Mouse (Mus musculus) lung, embryonic 15.5 days (tissue): ENCODE results near the gene Eme2. TPM values are rescaled to one million over a fixed set of nuclear protein-coding genes. Genes with fewer than 3 reads are reported as not detected.
A peak's percentile ranks its signal among the peaks of the same experiment; 100 is the strongest.

Source experiments
- ATAC-seq: fragments of 200-750 bp; cut with Nextera tagmentation; 2 replicates; pipeline ENCODE4 v1.8.0; 2017; ENCODE audit warnings: moderate number of reproducible peaks, borderline replicate concordance; ENCODE audit not compliant: low FRiP score, low TSS enrichment; ENCODE audit errors: extremely low read depth
- H3K27ac ChIP-seq: fragments of 300-500 bp; sonication (generic); 2 replicates; pipeline ENCODE4 v1.5.1; 2015; ENCODE audit warnings: moderate library complexity, mild to moderate bottlenecking, inconsistent platforms
- H3K27me3 ChIP-seq: fragments of 300-500 bp; sonication (generic); 2 replicates; pipeline ENCODE4 v1.6.1; 2015; ENCODE audit warnings: inconsistent platforms
- H3K36me3 ChIP-seq: fragments of 300-500 bp; sonication (generic); 2 replicates; pipeline ENCODE4 v1.6.1; 2015; ENCODE audit warnings: inconsistent platforms
- H3K4me1 ChIP-seq: fragments of 300-500 bp; sonication (generic); 2 replicates; pipeline ENCODE4 v1.6.1; 2015; ENCODE audit warnings: inconsistent platforms
- H3K4me2 ChIP-seq: fragments of 300-500 bp; sonication (generic); 2 replicates; pipeline ENCODE4 v1.6.1; 2015; ENCODE audit warnings: inconsistent platforms, mild to moderate bottlenecking, moderate library complexity
- H3K4me3 ChIP-seq: fragments of 300-500 bp; sonication (generic); 2 replicates; pipeline ENCODE4 v1.5.1; 2015; ENCODE audit warnings: mild to moderate bottlenecking, inconsistent platforms
- H3K9ac ChIP-seq: fragments of 300-500 bp; sonication (generic); 2 replicates; pipeline ENCODE4 v1.6.1; 2015; ENCODE audit warnings: inconsistent platforms
- H3K9me3 ChIP-seq: fragments of 300-500 bp; sonication (generic); 2 replicates; pipeline ENCODE4 v1.6.1; 2016; ENCODE audit warnings: inconsistent platforms
- WGBS: fragments of 180-500 bp; shearing (Covaris S2); methylation state at CpG from one replicate; pipeline ENCODE4 v1.1.7; 2015; 5-methylcytosine and 5-hydroxymethylcytosine counted together
- polyA plus RNA-seq: library from polyadenylated mRNA; unstranded; fragments of >200 nt; fragmentation: Nextera tagmentation; extraction: Ambion mirVana; gene quantifications from 2 replicates; pipeline ENCODE4 v1.2.1, GENCODE M21; 2015

Gene Eme2
- polyA plus RNA-seq, 1 experiment from 2014 or later = 28.5 TPM

DNA sequence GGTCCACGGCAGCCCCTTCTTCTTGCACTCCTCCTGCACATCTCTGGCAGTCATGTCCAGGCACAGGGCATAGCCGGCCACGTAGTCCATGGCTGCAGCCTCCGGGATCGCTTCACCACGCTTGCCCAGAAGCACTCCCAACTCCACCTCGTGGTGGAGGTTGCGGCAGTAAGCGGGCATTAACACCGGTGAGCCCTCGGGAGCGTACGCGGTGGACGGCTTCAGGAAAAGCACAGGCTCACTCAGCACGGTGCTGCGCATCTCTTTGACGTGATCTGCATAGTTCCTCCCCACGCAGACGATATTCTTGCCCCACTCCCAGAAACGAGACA lies 45.2 kb downstream of the Eme2 start:
- H3K4me1 ChIP-seq = peaks cover 11% of the 10 kb centered on the region
- H3K36me3 ChIP-seq = 0 out of 2 replicates have a peak, but pooled peaks cover 3% of the 10 kb centered on the region
- WGBS = 0% methylated on average over 21 of the region's 21 CpGs

DNA sequence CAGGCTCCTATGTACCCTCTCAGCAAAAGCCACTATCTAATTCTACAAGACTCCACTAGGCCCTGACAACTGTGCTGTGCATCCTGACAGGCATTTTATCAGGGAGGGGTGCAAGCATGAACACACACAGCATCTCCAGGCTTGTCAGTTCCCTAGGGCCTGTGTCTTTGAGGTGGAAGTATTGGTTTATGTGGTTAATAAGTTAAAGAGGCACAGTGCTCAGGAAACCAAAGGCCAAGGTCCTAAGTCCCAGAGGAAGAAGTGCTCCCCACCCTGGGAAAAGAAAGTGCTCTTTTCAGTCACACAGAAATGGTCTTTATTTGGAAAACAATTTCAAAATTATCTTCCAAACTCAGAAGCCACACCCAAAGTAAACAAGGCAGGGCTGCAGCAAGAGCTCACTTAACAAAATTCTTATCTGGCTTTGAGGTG lies 46.3 kb downstream of the Eme2 start:
- H3K9me3 ChIP-seq = no peaks in the 10 kb centered on the region
- peaks cover 9% of the 10 kb centered on the region; the same call in 1 of the 2 replicates for H3K27me3 ChIP-seq
- no peak overlapping the region for H3K27ac ChIP-seq
- ATAC-seq = no peak
- peak overlapping the region; percentile 75; the same call in 1 of the 2 replicates for H3K4me3 ChIP-seq
- H3K4me1 ChIP-seq = peaks cover 11% of the 10 kb centered on the region
- 0 out of 2 replicates have a peak, but pooled peaks cover 2% of the 10 kb centered on the region for H3K36me3 ChIP-seq
- peak overlapping the region; percentile 82 for H3K4me2 ChIP-seq
- no peak overlapping the region; the same call in 1 of the 2 replicates for H3K9ac ChIP-seq

More for the DNA sequence above, 45.2 kb downstream of the Eme2 start:
- Histone ChIP-seq H3K4me3 (peak overlapping the region; percentile 75), H3K9me3 (no peaks in the 10 kb centered on the region), H3K27ac (peak overlapping the region; percentile 93), H3K27me3 (peaks cover 9% of the 10 kb centered on the region; the same call in 1 of the 2 replicates), H3K9ac (peak overlapping the region; percentile 74), H3K4me2 (peak overlapping the region; percentile 82)
- ATAC-seq = peak; percentile 56

DNA sequence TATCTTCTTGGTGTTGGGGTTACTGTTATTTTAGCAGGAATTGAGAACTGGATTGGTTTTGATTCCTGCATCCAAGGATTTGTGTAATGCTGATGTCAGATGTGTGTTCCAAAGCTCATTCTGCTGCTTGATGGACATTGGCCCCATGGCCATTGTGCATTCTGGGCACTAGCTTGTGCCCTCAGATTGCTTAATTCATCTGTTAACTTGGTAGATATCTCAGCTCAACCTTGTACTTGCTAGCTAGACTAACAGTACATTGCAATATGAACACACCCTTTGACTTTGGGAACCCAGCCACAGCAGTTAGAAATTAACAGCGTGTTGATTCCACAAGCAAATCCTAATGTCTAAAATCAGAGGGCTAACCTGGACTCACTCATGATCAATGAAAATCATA lies 47.5 kb downstream of the Eme2 start:
- Histone ChIP-seq H3K4me3 (no peak overlapping the region), H3K9ac (no peak overlapping the region), H3K27ac (no peak overlapping the region), H3K36me3 (no peaks in the 10 kb centered on the region), H3K27me3 (peaks cover 9% of the 10 kb centered on the region; the same call in 1 of the 2 replicates), H3K9me3 (no peaks in the 10 kb centered on the region), H3K4me2 (no peak overlapping the region), H3K4me1 (peaks cover 11% of the 10 kb centered on the region)
- ATAC-seq = no peak
- WGBS = 96% methylated on average over 1 of the region's 1 CpGs

DNA sequence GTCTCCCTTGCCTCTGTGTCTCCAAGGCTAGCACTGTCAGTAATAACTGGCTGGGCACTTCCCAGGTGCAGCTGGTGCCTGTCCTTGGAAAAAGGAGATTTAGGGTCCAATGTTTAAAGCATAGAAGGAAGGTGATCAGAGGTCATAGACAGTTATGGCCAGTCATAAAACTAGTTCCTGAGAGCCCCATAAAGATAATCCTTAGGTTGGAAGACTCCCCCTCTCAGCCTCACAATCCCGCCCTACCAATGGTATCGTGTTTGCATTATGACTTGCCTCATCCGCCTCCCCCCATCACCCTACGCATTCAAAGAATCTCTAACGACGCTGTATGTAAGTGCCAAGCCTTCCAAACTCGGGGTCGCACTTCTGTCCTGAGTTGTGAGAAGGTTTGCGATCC lies 50.4 kb downstream of the Eme2 start:
- peaks cover 7% of the 10 kb centered on the region for H3K4me1 ChIP-seq
- no peaks in the 10 kb centered on the region for H3K9me3 ChIP-seq
- whole genome bisulfite sequencing = 48% methylated on average over 9 of the region's 9 CpGs
- no peaks in the 10 kb centered on the region for H3K36me3 ChIP-seq
- H3K27ac ChIP-seq = no peak overlapping the region
- H3K27me3 ChIP-seq = peaks cover 5% of the 10 kb centered on the region; the same call in 1 of the 2 replicates
- no peak overlapping the region for H3K9ac ChIP-seq
- no peak for ATAC-seq
- H3K4me2 ChIP-seq = no peak overlapping the region
- H3K4me3 ChIP-seq = no peak overlapping the region

DNA sequence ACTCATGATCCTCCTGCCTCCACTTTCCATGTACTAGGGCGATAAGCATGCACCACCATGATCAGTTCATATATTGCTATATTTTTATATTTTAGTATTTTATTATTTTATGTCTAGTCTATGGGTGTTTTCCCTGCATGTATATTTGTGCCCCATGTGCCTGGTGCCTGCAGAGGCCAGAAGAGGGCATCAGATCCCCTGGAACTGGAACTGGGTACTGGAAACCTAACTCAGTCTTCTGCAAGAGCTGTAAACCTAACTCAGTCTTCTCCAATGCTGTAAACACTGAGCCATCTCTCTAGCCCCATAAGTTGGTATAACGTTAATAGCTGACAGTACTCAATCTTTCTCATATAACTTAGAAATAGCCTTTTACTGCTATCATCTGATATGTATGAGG lies 52.3 kb downstream of the Eme2 start:
- H3K27ac ChIP-seq = no peak overlapping the region
- no peaks in the 10 kb centered on the region for H3K36me3 ChIP-seq
- peaks cover 5% of the 10 kb centered on the region; the same call in 1 of the 2 replicates for H3K27me3 ChIP-seq
- no peak overlapping the region for H3K4me3 ChIP-seq
- no peaks in the 10 kb centered on the region for H3K9me3 ChIP-seq
- H3K9ac ChIP-seq = no peak overlapping the region
- no peak for ATAC-seq
- WGBS = 47% methylated on average over 2 of the region's 2 CpGs
- H3K4me2 ChIP-seq = no peak overlapping the region
- H3K4me1 ChIP-seq = no peaks in the 10 kb centered on the region

DNA sequence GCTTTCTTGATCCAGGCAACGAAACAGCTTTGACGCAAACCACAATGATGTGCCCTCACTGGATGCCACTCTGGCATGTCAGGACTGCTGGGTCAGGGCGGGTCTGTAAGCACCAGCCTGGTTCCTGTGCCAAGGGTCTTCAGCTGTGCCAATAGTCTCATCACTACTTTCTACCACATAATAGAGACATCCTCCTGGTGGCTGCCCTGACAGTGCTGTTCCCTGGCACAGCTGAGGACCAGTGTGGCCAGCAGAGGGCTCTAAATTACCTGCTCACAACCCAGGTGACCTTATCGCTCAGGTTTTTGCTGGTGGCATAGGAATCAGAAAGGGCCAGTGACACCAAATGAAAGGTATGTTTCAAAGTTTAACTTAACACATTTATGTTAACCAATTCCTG lies 53.8 kb downstream of the Eme2 start:
- no peak overlapping the region for H3K4me3 ChIP-seq
- H3K4me1 ChIP-seq = no peaks in the 10 kb centered on the region
- H3K4me2 ChIP-seq = no peak overlapping the region
- ATAC-seq = no peak
- H3K9ac ChIP-seq = no peak overlapping the region
- peaks cover 5% of the 10 kb centered on the region; the same call in 1 of the 2 replicates for H3K27me3 ChIP-seq
- no peaks in the 10 kb centered on the region for H3K9me3 ChIP-seq
- H3K27ac ChIP-seq = no peak overlapping the region
- WGBS = 46% methylated on average over 4 of the region's 4 CpGs
- no peaks in the 10 kb centered on the region for H3K36me3 ChIP-seq

DNA sequence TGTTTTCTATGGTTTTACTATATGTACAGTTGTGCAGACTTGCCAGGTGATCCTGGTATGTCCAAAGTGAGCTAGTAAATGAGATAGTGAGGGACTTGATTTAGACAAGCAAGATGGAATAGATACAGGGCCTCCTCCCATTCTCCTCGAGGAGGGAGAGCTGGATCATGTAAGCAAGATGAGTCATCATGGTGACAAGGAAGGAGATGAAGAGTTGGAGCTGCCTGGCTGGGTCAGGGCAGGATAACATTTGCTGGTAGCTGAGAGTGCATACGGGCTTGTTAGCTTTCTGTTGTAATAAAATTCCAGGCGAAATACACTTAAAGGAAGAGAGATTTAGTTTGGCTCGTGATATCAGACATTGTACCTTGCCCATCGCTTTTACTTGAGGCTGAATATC lies 54.5 kb downstream of the Eme2 start:
- no peak for ATAC-seq

DNA sequence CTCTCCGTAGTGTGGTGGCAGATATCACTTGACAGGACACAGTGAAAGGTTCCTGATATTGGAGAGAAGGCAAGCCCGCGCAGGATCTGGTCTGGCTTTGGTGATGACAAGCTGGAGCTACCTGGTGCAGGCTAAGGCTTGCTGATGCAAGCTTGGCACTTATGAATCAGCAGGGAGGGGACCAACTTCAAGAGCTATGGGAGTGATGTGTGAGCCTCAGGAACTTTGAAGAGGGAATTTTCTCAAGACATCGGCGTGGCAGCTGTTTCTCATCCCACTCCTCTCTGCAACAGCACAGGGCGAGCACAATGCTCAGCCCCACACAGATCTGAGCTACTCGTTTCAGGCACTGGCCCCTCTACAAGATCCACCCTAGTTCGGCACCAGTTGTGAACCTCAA lies 55.0 kb downstream of the Eme2 start, which contains the start of gene Hagh:
Gene Hagh, plus strand, starts transcription at position 302 of the 400 bp plus-strand sequence.
- Histone ChIP-seq H3K27ac (no peak within 1 kb of the TSS), H3K4me3 (no peak within 1 kb of the TSS), H3K9me3 (no peaks in the 10 kb centered on the region), H3K9ac (no peak within 1 kb of the TSS), H3K27me3 (peaks cover 5% of the 10 kb centered on the region; the same call in 1 of the 2 replicates), H3K4me1 (no peaks in the 10 kb centered on the region), H3K36me3 (no peaks in the 10 kb centered on the region), H3K4me2 (no peak within 1 kb of the TSS)
- WGBS = 56% methylated on average over 8 of the region's 8 CpGs
- ATAC-seq = no peak

More for the DNA sequence above, 54.5 kb downstream of the Eme2 start:
- no peaks in the 10 kb centered on the region for H3K4me1 ChIP-seq
- H3K27me3 ChIP-seq = peaks cover 5% of the 10 kb centered on the region; the same call in 1 of the 2 replicates
- no peaks in the 10 kb centered on the region for H3K36me3 ChIP-seq
- no peaks in the 10 kb centered on the region for H3K9me3 ChIP-seq
- no peak overlapping the region for H3K4me2 ChIP-seq
- H3K4me3 ChIP-seq = no peak overlapping the region
- no peak overlapping the region for H3K9ac ChIP-seq
- H3K27ac ChIP-seq = no peak overlapping the region
- WGBS = 51% methylated on average over 5 of the region's 5 CpGs

Other genes starting within 250 kb of the Eme2 start
- 87.3 and 92.4 TPM in 2 replicates for gene Slc9a3r2, start 244.8 kb downstream of the Eme2 start, polyA plus RNA-seq
- 2.1 and 2.3 TPM in 2 replicates for gene Npw, start 236.6 kb downstream of the Eme2 start, polyA plus RNA-seq
- gene Zfp598, start 225.4 kb downstream of the Eme2 start, polyA plus RNA-seq = 21.2 and 22.2 TPM in 2 replicates
- gene Syngr3, start 205.1 kb downstream of the Eme2 start, polyA plus RNA-seq = 1.0 and 2.0 TPM in 2 replicates
- gene Gfer, start 198.9 kb downstream of the Eme2 start, polyA plus RNA-seq = 47.3 and 47.4 TPM in 2 replicates
- 3.5 and 5.1 TPM in 2 replicates for gene Noxo1, start 198.9 kb downstream of the Eme2 start, polyA plus RNA-seq
- 81.2 and 85.2 TPM in 2 replicates for gene Tbl3, start 187.4 kb downstream of the Eme2 start, polyA plus RNA-seq
- 0.18 and 0.21 TPM in 2 replicates for gene Rnf151, start 177.0 kb downstream of the Eme2 start, polyA plus RNA-seq
- 1,576 and 1,662 TPM in 2 replicates for gene Rps2, start 177.0 kb downstream of the Eme2 start, polyA plus RNA-seq
- 186 and 193 TPM in 2 replicates for gene Ndufb10, start 170.6 kb downstream of the Eme2 start, polyA plus RNA-seq
- gene Rpl3l, start 167.3 kb downstream of the Eme2 start, polyA plus RNA-seq = 0.18 TPM in 1 of 2 replicates, not detected in the other
- 30.7 and 36.7 TPM in 2 replicates for gene Msrb1, start 158.4 kb downstream of the Eme2 start, polyA plus RNA-seq
- 2.5 and 3.4 TPM in 2 replicates for gene Hs3st6, start 142.1 kb downstream of the Eme2 start, polyA plus RNA-seq
- not detected in 2 replicates for gene Meiob, start 90.8 kb downstream of the Eme2 start, polyA plus RNA-seq
- 31.7 and 32.1 TPM in 2 replicates for gene Hagh, start 54.9 kb downstream of the Eme2 start, polyA plus RNA-seq
- 18.8 and 19.9 TPM in 2 replicates for gene Fahd1, start 44.7 kb downstream of the Eme2 start, polyA plus RNA-seq
- 1.00 and 1.4 TPM in 2 replicates for gene Igfals, start 29.1 kb downstream of the Eme2 start, polyA plus RNA-seq
- 54.4 and 56.6 TPM in 2 replicates for gene Nubp2, start 8.7 kb downstream of the Eme2 start, polyA plus RNA-seq
- gene Spsb3, start 8.4 kb downstream of the Eme2 start, polyA plus RNA-seq = 41.7 and 44.2 TPM in 2 replicates
- gene Mrps34, start within 50 bp of the Eme2 start, polyA plus RNA-seq = 89.0 and 92.0 TPM in 2 replicates
- gene Nme3, start 1.4 kb upstream of the Eme2 start, polyA plus RNA-seq = 67.1 and 78.5 TPM in 2 replicates
- 24.0 and 27.6 TPM in 2 replicates for gene Mapk8ip3, start 41.9 kb upstream of the Eme2 start, polyA plus RNA-seq
- 186 and 189 TPM in 2 replicates for gene Jpt2, start 65.6 kb upstream of the Eme2 start, polyA plus RNA-seq
- gene Cramp1l, start 120.7 kb upstream of the Eme2 start, polyA plus RNA-seq = 6.3 and 7.6 TPM in 2 replicates
- gene Ift140, start 121.0 kb upstream of the Eme2 start, polyA plus RNA-seq = 17.0 and 18.1 TPM in 2 replicates
- gene Tmem204, start 188.5 kb upstream of the Eme2 start, polyA plus RNA-seq = 88.2 and 93.2 TPM in 2 replicates
- gene Telo2, start 220.9 kb upstream of the Eme2 start, polyA plus RNA-seq = 42.2 and 46.3 TPM in 2 replicates
- gene Ptx4, start 225.7 kb upstream of the Eme2 start, polyA plus RNA-seq = 0.14 TPM in 1 of 2 replicates, not detected in the other
- gene Clcn7, start 238.3 kb upstream of the Eme2 start, polyA plus RNA-seq = 21.4 and 22.4 TPM in 2 replicates